Mouse (Mus musculus) naive thymus-derived CD4-positive, alpha-beta T cell, adult 2 months (primary cell): Measurements from ENCODE around the gene Dscaml1.
"Not testable (repeated sequence)": the region's sequence is repeated elsewhere in the genome, so short reads cannot be mapped to it uniquely, and the experiment has no call there.

Source experiments
- DNase-seq: peaks from one replicate; pipeline ENCODE4 v3.0.0-alpha.2; 2011; ENCODE audit warnings: low read depth

The Dscaml1 gene

DNA sequence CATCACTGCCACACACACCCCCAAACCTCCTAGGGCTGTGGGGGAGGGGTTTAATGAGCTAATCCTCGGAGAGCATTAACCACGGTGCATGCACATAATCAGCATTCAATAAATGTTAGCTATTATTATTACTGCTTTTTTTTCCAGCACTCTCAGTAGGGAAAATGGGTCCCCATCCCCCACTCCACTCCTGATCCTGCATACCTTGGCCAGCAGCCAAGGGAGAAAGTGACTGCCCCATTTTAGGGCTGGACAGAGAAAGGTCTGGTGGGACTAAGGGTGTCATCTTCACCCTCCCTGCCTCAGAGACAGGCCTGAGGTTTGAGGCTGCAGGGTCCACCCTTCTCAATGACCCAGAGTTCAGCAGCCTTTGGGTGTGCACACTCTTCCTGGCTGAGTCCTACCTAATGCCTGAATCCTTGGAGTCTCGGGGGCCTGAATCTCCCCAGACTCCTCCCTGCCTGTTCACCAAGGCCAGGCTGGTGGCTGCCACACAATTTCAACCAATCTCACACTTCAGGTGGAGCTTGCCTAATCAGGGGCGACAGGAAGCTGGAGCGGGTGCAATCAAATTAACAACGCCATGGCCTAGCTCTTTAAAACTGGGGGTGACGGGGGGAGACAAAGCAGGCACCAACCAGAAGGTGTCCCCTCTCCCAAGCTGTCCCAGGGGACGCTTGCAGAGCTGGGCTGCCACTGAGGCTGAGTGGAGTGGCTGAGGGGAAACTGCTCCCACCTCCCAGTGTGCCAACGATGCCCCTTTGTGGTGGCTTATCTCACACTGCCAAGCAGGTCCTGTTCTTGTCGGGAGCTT is 267.2 kb downstream of the Dscaml1 start:
- DNase-seq = no peak

DNA sequence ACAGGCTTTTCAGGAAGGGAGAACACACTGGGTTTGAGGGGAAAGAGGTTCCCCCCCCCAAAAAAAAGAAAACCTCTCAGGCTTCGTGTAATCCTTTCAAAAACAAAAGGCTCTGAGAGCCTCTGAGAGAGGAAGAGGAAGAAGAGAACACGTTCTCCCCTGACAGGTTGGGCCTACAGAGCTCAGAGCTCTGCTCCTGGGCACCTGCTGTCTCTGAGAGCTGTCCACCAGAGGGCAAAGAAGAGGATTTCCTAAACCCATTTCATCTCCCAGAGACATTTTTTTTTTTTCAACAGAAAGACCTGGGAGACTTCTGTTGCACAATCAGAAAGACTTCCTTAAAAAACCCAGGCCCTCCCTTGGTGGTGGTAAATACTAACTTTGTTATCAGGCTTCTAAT is 267.8 kb downstream of the Dscaml1 start:
- no peak for DNase-seq

DNA sequence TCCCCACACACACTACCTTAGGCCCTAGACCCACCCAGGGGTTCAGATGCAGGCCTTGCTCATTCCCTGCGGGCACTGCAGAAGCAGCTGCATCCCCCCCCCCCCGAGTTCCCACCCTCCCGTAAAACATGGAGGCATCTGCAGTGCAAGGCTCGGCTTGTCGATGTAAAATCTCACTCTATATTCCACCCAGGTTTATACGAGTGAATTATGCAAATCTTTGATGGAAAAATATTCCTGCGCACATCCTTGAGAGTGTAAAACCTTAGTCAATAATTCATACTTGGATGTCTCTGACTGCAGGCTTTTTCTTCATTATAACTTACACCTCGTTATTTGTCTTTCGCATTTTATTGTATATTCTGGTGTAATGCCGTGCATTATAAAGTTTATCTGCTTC is 272.7 kb downstream of the Dscaml1 start:
- DNase-seq = no peak

DNA sequence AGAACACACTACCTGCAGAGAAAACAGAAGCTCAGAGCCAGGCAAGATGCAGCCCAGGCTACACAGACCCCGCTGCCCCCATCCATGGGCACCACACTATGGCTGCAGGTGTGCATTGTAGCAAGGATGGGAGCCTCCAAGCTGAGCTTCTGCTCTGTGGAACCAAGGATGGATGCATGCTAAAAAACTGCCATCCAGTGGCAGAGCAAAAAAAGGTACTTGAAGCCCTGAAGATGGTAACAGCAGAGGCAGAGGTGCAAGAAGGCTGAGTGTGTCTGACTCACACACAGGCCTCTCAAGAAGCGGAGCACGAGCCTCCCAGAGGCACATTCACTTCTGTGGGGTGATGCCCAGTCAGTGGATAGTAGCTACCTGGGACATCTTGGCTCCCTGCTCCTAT is 276.8 kb downstream of the Dscaml1 start:
- no peak for DNase-seq

DNA sequence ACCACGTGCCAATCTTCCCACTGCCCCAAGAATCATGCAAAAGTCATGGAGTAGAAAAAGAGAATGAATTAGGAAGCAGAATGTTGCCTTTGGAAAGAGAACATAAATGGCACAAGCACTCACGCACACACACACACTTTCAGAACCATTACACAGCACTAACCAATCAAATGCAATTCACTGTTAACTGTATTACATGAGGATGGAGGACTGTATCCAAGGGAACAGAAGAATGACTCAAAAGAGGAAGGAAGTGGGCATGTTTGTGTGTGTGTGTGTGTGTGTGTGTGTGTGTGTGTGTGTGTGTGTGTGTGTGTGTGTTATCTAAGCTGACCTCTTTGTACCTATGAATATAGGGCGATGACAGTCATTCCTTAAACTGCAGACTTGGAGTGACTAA is 278.0 kb downstream of the Dscaml1 start:
- no peak for DNase-seq

DNA sequence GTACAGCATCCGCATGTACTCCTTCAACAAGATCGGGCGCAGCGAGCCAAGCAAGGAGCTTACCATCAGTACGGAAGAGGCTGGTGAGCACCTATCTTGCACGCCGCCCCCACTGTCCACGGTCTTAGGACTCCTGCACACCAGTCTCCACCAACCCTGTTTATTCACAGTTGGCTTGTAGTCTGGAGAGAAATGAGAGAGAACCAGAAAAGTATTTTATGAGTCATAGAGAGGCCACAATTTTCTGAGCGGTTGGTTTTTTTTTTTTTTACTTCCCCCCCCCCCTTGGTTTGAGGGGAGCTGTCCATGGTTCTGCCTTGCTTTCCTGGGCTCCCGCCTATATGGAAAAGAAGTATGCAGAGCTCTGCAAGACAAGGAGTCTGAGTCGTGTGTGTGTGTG is 283.9 kb downstream of the Dscaml1 start:
- DNase-seq = no peak

DNA sequence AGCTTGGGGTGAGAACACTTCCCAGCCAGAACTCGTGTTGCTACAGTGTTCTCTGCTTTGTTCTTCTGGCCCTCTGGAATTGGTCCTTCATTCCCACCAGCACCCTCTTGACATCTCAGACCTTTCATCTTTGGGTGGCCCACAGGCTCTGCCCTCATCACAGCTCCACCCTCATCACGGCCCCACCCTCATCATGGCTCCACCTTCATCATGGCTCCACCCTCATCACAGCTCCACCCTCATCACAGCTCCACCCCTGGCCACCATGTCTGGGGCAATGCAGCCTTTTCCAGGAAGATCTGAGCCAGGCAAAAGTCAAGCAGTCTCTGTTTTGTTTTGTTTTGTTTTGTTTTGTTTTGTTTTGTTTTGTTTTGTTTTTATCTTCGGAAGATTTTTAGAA is 289.0 kb downstream of the Dscaml1 start:
- no peak for DNase-seq

DNA sequence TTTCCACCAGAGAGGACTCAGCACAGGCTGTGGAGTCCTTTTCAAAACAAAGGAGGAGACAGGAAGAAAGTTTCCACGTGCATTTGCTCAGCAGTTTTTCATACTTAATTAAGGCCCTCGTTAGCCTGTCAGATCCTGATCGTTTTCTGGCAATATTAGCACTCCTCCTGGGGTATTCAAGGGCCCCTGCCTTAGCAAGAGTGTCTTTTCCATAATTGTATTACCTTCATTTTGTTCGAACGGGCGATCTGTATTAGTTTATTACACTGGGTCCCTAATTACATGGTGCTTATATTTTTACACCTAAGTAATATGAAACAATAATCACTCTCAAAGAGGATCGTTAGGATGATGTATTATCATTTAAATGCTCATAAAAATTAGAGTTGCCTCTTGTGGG is 293.6 kb downstream of the Dscaml1 start:
- no peak for DNase-seq

DNA sequence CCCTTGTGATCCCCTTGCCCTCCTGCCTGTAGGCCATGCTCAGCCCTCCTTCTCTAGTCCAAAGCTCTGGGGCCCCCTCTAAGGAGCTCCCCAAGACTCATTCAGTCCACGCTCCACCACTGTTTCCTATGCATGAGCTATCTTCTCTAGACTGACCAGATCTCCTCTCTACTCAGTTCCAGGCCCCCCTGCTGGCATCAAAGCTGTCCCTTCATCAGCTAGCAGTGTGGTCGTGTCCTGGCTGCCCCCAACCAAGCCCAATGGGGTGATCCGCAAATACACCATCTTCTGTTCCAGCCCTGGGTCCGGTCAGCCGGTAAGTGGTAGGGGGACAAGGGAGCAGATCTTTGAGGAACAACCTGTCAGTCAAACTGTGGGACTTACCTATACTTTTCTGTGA is 305.4 kb downstream of the Dscaml1 start:
- no peak for DNase-seq

DNA sequence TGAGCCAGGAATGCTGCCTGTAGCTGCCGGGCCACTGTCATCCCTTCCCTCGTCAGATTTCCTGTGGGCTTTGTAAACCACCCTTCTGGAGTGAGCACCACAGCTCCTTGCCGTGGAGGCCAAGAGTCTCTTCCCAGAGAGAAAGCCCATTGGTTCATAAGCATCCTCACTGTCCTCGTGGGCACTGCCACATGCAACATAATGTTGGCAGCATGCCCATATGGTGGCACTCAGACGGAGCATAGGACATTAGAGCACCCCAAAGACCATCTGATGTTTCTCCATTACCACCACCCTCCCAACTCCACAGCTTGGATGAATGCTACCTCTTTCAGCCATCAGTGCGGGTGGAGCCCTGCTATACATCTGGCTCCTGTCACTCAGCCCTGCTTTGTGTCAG is 306.8 kb downstream of the Dscaml1 start:
- no peak for DNase-seq

DNA sequence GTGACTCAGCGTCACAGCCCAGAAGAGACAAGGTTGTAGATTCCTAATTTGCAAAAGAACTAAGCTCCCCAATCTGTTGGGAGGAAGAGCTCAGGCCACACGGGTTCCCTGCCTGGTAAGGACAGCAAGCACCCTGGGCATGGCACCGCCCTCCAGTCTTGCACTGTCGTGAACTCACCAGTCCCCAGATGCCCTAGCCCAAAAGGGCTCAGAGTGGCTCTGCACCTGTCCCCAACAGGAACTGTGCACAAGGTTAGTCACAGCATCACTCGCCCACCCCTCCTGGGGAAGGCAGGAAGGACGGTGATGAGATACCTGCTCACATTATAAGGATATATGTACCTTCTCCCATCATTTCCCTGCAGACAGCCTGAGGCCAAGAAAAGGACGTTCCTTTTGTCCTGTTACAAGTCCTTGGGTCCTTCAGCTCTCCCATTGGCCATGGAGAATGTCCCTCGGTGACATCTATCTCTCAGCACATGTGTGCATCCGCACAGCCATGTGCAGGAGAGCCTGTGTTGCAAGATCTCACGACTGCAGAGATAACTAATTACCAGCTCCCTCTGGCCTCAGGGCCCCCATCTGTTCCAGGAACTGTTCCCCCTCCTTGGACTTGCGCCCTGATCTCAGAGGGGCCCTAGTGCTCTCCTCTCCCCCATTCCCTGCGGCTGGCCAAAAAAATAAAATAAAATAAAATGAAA is 312.7 kb downstream of the Dscaml1 start:
- no peak for DNase-seq

DNA sequence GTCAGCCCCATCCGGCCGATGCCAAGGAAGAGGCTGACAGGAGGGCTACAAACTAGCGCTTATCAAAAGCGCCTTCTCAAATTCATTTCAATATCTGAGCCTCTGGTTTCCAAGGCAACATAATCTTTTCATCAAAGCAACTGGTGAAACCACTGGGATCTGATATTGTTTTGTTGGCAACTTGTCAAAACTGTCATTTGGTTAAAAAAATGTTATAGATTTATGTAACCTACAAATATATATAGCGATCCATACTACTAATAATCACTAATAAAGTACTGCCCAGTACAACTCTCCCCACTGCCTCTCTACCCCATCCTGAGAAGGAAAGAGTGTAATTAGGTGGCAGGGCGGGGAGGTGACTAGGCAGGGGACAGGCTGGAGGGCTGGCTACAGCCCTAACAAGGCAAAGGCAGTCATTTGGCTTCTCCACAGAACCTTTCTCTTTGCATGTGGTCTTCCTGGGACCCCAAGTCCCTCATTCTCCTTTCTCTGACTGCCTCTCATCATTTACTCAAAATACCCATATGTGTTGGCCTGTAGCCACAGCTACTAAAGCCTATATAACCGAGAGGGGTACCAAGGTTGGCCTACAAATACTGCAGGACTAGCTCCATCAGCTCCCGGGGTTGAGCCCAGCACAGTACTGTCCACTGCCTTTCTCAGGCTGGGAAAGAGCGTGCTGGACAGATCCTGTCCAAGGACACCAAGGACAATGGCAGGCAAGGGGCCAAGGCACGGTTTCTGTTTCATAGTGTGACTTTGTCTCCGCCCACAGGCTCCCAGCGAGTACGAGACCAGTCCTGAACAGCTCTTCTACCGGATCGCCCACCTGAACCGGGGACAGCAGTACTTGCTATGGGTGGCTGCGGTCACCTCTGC is 313.5 kb downstream of the Dscaml1 start:
- DNase-seq = no peak

DNA sequence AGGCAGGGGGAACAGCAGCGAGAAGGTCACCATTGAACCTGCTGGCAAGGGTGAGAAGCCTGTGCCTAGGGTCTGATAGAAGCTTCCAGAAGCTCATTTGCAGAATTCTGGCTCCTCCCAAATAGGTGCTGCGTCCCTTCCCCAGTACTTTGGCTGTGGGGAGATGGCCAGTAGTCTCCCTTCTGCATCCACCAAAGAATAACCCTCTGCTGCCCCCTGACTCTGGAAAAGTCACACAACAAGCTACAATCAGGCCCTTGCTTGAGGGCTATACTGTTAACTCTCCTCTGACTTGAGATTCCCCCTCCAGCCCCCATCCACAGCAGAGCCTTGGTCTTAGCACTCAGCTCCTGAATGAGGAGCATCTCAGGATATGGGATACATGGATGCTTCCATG is 314.2 kb downstream of the Dscaml1 start:
- no peak for DNase-seq

DNA sequence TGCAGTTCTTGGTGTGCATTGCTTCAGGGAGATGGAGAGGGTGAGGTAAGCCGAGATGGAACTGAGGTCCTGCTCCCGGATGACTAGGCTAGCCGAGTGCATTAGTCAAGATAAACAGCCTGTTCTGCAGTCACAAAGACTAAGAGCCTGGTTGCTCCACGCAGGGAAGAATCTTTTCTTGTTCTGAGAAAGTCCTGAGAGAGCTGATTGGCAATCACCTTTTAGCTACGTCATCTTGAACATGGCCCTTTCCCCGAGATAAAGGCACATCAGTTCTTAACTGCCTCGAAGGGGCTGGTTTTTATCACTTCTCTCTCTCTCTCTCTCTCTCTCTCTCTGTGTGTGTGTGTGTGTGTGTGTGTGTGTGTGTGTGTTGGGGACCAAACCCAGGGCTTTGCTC is 319.0 kb downstream of the Dscaml1 start:
- no peak for DNase-seq

DNA sequence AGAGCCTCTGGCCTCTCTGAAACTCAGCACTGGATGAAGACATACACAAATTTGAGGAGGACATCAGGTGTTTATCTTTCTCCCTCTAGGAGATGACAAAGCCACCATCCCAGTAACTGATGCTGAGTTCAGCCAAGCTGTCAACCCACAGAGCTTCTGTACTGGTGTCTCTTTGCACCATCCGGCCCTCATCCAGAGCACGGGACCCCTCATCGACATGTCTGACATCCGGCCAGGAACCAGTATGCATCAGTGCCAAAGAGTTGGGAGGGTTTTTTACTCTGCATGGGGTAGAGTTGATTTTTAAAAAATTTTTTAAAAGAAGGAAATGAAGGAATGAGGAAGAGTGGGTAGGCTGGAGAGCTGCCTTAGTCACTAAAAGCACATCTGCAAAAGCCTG is 323.5 kb downstream of the Dscaml1 start:
- no peak for DNase-seq

DNA sequence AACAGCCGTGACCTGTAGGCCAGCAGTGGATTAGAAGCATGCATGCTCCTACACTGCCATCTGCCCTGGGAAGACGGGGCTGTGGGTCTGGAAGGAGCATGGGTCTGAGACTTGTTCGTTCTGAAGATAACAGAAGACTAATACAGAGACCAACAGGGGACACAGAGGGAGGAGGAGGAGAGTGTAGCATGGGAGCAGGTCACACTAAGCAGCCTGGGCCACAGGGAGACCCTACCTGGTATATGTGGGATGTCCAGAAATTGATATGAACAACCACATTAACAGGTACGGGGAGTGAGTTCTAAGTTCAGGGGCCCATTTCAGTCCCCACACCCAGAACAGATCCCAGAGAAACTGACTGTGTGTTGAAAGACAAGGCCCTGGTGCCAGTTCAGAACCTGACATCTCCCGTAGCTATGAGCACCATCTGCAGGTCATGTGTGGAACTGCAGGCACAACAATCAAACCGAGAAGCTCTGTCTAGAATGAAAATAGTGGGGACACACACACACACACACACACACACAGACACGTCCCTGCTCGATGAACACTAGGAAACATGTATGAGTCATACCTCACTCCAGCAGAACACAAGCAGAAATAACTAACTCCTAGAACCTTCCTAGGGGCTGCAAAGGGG is 328.1 kb downstream of the Dscaml1 start:
- peak; percentile 37 for DNase-seq

DNA sequence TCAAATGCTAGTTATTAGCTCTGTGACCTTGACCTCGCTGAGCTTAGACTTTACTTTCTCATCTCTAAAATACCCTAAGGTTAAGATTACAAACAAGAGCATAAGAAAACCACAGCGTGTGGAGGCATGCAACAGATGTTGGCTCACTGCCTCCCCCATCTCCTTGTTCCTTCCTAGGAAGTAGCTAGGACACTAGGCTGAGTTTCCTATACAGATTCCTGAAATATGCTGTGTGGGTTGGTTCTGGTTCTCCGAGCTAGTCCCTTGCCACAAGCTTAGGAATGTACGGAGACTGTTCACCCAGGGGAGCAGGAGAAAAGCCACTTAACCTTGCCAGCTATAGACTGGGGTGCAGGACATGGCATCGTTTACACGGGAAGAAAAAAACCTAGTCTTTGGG is 339.8 kb downstream of the Dscaml1 start:
- no peak for DNase-seq

DNA sequence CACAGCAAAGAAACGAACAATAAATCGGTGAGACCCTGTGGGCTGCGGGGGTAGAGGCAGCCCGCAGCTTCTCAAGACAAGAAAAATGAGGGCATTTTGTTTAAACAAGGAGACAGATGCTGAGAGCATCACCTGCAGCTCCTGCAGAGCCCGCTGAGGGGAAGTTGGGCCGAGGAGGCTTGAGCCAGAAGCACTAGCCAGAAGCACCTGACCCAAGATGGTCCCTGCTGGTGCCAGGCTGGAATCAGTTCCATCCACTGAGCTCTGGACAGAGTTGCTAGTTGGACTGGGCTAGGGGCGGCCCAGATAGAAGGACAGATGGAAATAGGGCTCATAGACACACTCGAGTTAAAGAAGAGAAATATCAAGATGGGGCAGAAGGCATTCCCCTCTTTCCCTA is 340.7 kb downstream of the Dscaml1 start:
- DNase-seq = no peak

DNA sequence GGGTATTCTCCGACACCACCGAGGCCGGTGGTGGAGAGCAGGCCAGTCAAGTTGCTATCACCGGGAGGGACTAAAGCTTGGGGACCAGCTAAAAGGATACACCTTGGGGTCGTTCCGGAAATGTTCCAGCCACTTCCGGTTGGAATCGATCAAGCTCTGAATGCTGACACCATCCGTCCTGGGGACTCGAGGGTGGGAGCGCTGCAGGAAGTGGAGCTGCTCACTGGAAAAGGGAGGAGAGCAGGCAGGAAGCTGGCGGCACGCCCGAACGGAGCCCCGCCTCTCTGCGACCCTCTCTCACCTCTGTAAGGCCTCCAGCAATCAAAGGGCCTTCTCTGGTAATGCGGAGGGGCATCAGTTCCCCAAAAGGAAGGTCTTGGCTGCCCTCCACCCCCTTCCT is 342.0 kb downstream of the Dscaml1 start:
- DNase-seq = no peak

DNA sequence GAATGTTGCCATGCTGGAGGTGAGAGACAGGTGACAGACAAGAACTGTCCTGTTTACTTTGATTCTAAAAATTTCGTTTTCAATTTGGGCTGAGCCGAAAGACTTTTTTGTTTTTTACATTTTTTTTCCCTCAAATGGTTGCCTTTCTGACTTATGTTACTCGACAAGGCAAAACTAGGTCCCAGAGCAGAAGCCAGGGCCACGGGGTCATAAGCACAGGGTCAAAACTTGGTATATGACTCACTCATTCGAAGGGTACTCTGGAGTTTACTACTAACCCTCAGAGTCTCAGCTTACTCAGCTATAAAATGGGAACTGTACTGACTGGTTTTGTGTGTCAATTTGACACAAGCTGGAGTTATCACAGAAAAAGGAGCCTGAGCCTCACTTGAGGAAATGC is 343.2 kb downstream of the Dscaml1 start:
- no peak for DNase-seq

DNA sequence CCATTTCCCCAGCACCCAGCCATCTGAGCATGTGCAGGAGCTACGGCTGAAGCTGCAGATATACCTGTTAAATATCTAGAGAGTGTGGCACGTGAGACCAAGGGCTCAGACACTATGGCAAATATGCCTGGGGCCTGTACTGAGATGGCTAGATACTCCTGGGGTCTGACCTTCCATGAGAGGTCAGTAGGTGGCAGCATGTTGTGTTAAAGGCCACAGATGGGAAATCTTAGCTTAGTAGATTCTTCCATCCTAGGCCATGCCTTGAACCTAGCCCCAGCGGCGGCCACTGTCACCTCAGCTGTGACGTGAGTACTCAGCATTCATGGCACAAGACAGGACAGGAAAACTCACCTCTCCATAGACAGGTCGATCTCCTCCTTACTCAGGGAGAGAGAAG is 347.7 kb downstream of the Dscaml1 start:
- DNase-seq = peak; percentile 12

DNA sequence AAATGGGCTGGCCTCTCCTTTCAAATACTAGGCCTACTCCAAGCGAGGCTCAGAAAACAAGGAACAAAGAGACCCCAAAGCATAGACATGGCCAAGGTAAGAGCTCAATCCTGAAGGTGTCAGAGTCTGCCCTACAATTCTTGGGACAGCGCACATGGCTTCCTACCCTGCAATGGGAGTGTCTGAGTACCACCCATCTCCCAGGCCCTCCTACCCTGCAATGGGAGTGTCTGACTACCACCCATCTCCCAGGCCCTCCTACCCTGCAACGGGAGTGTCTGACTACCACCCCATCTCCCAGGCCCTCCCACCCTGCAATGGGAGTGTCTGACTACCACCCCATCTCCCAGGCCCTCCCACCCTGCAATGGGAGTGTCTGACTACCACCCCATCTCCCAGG is 349.7 kb downstream of the Dscaml1 start:
- not testable (repeated sequence) for DNase-seq
